Mouse (Mus musculus) thymus, adult 18-20 months (tissue): ENCODE results near the gene Smpd3.
"Not testable (repeated sequence)": the region's sequence is repeated elsewhere in the genome, so short reads cannot be mapped to it uniquely, and the experiment has no call there.

ENCODE experiments used
- DNase-seq, 2 experiments: peaks; one replicate each; pipeline ENCODE4 v3.0.0; 2022; ENCODE audit warnings: mixed read lengths in 2 of 2

Gene Smpd3

GRCm38 (mm10) chr8:106321434-106321833 is 16.4 kb downstream of the Smpd3 start:
- DNase-seq: no peak

GRCm38 (mm10) chr8:106320002-106320401 is 17.8 kb downstream of the Smpd3 start:
- DNase-seq: no peak

- DNase-seq: no peak
Observed at GRCm38 (mm10) chr8:106317091-106317490, 20.7 kb downstream of the Smpd3 start.

- DNase-seq: no peak
Observed at GRCm38 (mm10) chr8:106316506-106316905, 21.3 kb downstream of the Smpd3 start.

- no peak for DNase-seq
Observed at GRCm38 (mm10) chr8:106315402-106316187, 22.2 kb downstream of the Smpd3 start.

- no peak for DNase-seq
Observed at GRCm38 (mm10) chr8:106313799-106314198, 24.0 kb downstream of the Smpd3 start.

GRCm38 (mm10) chr8:106313120-106313737 is 24.6 kb downstream of the Smpd3 start:
- DNase-seq: no peak

GRCm38 (mm10) chr8:106311967-106312366 is 25.8 kb downstream of the Smpd3 start:
- DNase-seq: no peak

GRCm38 (mm10) chr8:106310026-106310652 is 27.6 kb downstream of the Smpd3 start:
- DNase-seq: no peak

GRCm38 (mm10) chr8:106308082-106308786 is 29.6 kb downstream of the Smpd3 start:
- not testable (repeated sequence) for DNase-seq

- DNase-seq: no peak
Observed at GRCm38 (mm10) chr8:106307586-106307985, 30.2 kb downstream of the Smpd3 start.

GRCm38 (mm10) chr8:106306711-106307248 is 31.0 kb downstream of the Smpd3 start:
- DNase-seq: not testable (repeated sequence)

- no peak for DNase-seq
Observed at GRCm38 (mm10) chr8:106306076-106306475, 31.7 kb downstream of the Smpd3 start.

GRCm38 (mm10) chr8:106305301-106305700 is 32.5 kb downstream of the Smpd3 start:
- DNase-seq: no peak

GRCm38 (mm10) chr8:106304321-106304720 is 33.5 kb downstream of the Smpd3 start:
- DNase-seq: no peak

- DNase-seq: no peak
Observed at GRCm38 (mm10) chr8:106300739-106301715, 36.8 kb downstream of the Smpd3 start.

GRCm38 (mm10) chr8:106299686-106300085 is 38.1 kb downstream of the Smpd3 start:
- no peak for DNase-seq

GRCm38 (mm10) chr8:106298846-106299245 is 38.9 kb downstream of the Smpd3 start:
- DNase-seq: no peak

GRCm38 (mm10) chr8:106298261-106298660 is 39.5 kb downstream of the Smpd3 start:
- no peak for DNase-seq

- no peak for DNase-seq
Observed at GRCm38 (mm10) chr8:106292484-106293396, 45.0 kb downstream of the Smpd3 start.

- DNase-seq: no peak
Observed at GRCm38 (mm10) chr8:106289464-106289863, 48.3 kb downstream of the Smpd3 start.
